Mouse (Mus musculus): Measurements from ENCODE around the gene Zfp668. TPM values are rescaled to one million over a fixed set of nuclear protein-coding genes. Genes with fewer than 3 reads are reported as not detected.

Gene Zfp668
- polyA plus RNA-seq, 1 experiment, result 15.3 TPM

- H3K9me3 ChIP-seq (replicated peaks; ENCODE audit: control insufficient read depth, insufficient read depth, low read length, poor library complexity, severe bottlenecking), result no peaks in the 10 kb centered on the region
- H3K27ac ChIP-seq (ENCODE audit: insufficient read depth, low read length), result no peak overlapping the region
- TF ChIP-seq EP300 (IDR thresholded peaks at IDR 0.05; ENCODE audit: insufficient read depth, low read depth, low read length), result no peak
- no peak for TF ChIP-seq POLR2A (IDR thresholded peaks at IDR 0.05; ENCODE audit: insufficient read depth, low read length)
- TF ChIP-seq CTCF (IDR thresholded peaks at IDR 0.05; ENCODE audit: low read depth, low read length), result no peak
- H3K27me3 ChIP-seq (ENCODE audit: control insufficient read depth, insufficient read depth, low read length, poor library complexity, severe bottlenecking), result no peaks in the 10 kb centered on the region
- H3K4me3 ChIP-seq (ENCODE audit: low read depth, low read length), result no peak overlapping the region
- no peaks in the 10 kb centered on the region for H3K4me1 ChIP-seq (ENCODE audit: control insufficient read depth, insufficient read depth, low read length)
- no peak overlapping the region for H3K9ac ChIP-seq (ENCODE audit: low read depth, poor library complexity, severe bottlenecking)
- no peaks in the 10 kb centered on the region for H3K36me3 ChIP-seq (ENCODE audit: control insufficient read depth, insufficient read depth, low read length, poor library complexity, severe bottlenecking)
These were observed 7.3 kb downstream of the Zfp668 start for GRCm38 (mm10) chr7:127869149-127869810.

GRCm38 (mm10) chr7:127867641-127868040 lies 9.0 kb downstream of the Zfp668 start:
- no peak overlapping the region for H3K27ac ChIP-seq (ENCODE audit: insufficient read depth, low read length)
- no peaks in the 10 kb centered on the region for H3K36me3 ChIP-seq (ENCODE audit: control insufficient read depth, insufficient read depth, low read length, poor library complexity, severe bottlenecking)
- H3K9ac ChIP-seq (ENCODE audit: low read depth, poor library complexity, severe bottlenecking), result 0 out of 2 replicates have a peak overlapping the region, but pooled peaks have one; percentile 1
- no peaks in the 10 kb centered on the region for H3K4me1 ChIP-seq (ENCODE audit: control insufficient read depth, insufficient read depth, low read length)
- TF ChIP-seq EP300 (IDR thresholded peaks at IDR 0.05; ENCODE audit: insufficient read depth, low read depth, low read length) (no peak), POLR2A (IDR thresholded peaks at IDR 0.05; ENCODE audit: insufficient read depth, low read length) (no peak), CTCF (IDR thresholded peaks at IDR 0.05; ENCODE audit: low read depth, low read length) (no peak)
- H3K27me3 ChIP-seq (ENCODE audit: control insufficient read depth, insufficient read depth, low read length, poor library complexity, severe bottlenecking), result no peaks in the 10 kb centered on the region
- H3K4me3 ChIP-seq (ENCODE audit: low read depth, low read length), result peak overlapping the region; percentile 18
- H3K9me3 ChIP-seq (replicated peaks; ENCODE audit: control insufficient read depth, insufficient read depth, low read length, poor library complexity, severe bottlenecking), result no peaks in the 10 kb centered on the region

- Histone ChIP-seq H3K4me3 (ENCODE audit: low read depth, low read length) (peak overlapping the region; percentile 21), H3K9ac (ENCODE audit: low read depth, poor library complexity, severe bottlenecking) (no peak overlapping the region), H3K27me3 (ENCODE audit: control insufficient read depth, insufficient read depth, low read length, poor library complexity, severe bottlenecking) (no peaks in the 10 kb centered on the region), H3K4me1 (ENCODE audit: control insufficient read depth, insufficient read depth, low read length) (no peaks in the 10 kb centered on the region), H3K27ac (ENCODE audit: insufficient read depth, low read length) (no peak overlapping the region), H3K9me3 (replicated peaks; ENCODE audit: control insufficient read depth, insufficient read depth, low read length, poor library complexity, severe bottlenecking) (no peaks in the 10 kb centered on the region), H3K36me3 (ENCODE audit: control insufficient read depth, insufficient read depth, low read length, poor library complexity, severe bottlenecking) (no peaks in the 10 kb centered on the region)
- no peak for TF ChIP-seq EP300 (IDR thresholded peaks at IDR 0.05; ENCODE audit: insufficient read depth, low read depth, low read length)
These were observed 10.2 kb downstream of the Zfp668 start for GRCm38 (mm10) chr7:127866434-127866833.

- Histone ChIP-seq H3K27ac (ENCODE audit: insufficient read depth, low read length) (no peak overlapping the region), H3K4me1 (ENCODE audit: control insufficient read depth, insufficient read depth, low read length) (no peaks in the 10 kb centered on the region), H3K9ac (ENCODE audit: low read depth, poor library complexity, severe bottlenecking) (no peak overlapping the region), H3K27me3 (ENCODE audit: control insufficient read depth, insufficient read depth, low read length, poor library complexity, severe bottlenecking) (no peaks in the 10 kb centered on the region), H3K4me3 (ENCODE audit: low read depth, low read length) (no peak overlapping the region), H3K36me3 (ENCODE audit: control insufficient read depth, insufficient read depth, low read length, poor library complexity, severe bottlenecking) (no peaks in the 10 kb centered on the region), H3K9me3 (replicated peaks; ENCODE audit: control insufficient read depth, insufficient read depth, low read length, poor library complexity, severe bottlenecking) (no peaks in the 10 kb centered on the region)
- TF ChIP-seq CTCF (IDR thresholded peaks at IDR 0.05; ENCODE audit: low read depth, low read length), result no peak
- TF ChIP-seq EP300 (IDR thresholded peaks at IDR 0.05; ENCODE audit: insufficient read depth, low read depth, low read length), result no peak
- TF ChIP-seq POLR2A (IDR thresholded peaks at IDR 0.05; ENCODE audit: insufficient read depth, low read length), result no peak
These were observed 18.4 kb downstream of the Zfp668 start for GRCm38 (mm10) chr7:127858258-127858657.

- TF ChIP-seq EP300 (IDR thresholded peaks at IDR 0.05; ENCODE audit: insufficient read depth, low read depth, low read length), result no peak
- no peak for TF ChIP-seq POLR2A (IDR thresholded peaks at IDR 0.05; ENCODE audit: insufficient read depth, low read length)
- TF ChIP-seq CTCF (IDR thresholded peaks at IDR 0.05; ENCODE audit: low read depth, low read length), result no peak
- Histone ChIP-seq H3K9me3 (replicated peaks; ENCODE audit: control insufficient read depth, insufficient read depth, low read length, poor library complexity, severe bottlenecking) (no peaks in the 10 kb centered on the region), H3K27ac (ENCODE audit: insufficient read depth, low read length) (peak overlapping the region; percentile 9), H3K9ac (ENCODE audit: low read depth, poor library complexity, severe bottlenecking) (no peak overlapping the region), H3K27me3 (ENCODE audit: control insufficient read depth, insufficient read depth, low read length, poor library complexity, severe bottlenecking) (no peaks in the 10 kb centered on the region), H3K36me3 (ENCODE audit: control insufficient read depth, insufficient read depth, low read length, poor library complexity, severe bottlenecking) (no peaks in the 10 kb centered on the region), H3K4me3 (ENCODE audit: low read depth, low read length) (no peak overlapping the region), H3K4me1 (ENCODE audit: control insufficient read depth, insufficient read depth, low read length) (no peaks in the 10 kb centered on the region)
These were observed 25.7 kb downstream of the Zfp668 start for GRCm38 (mm10) chr7:127850906-127851305.

GRCm38 (mm10) chr7:127849973-127850875 lies 26.4 kb downstream of the Zfp668 start:
- peak overlapping the region; percentile 9 for H3K27ac ChIP-seq (ENCODE audit: insufficient read depth, low read length)
- no peaks in the 10 kb centered on the region for H3K36me3 ChIP-seq (ENCODE audit: control insufficient read depth, insufficient read depth, low read length, poor library complexity, severe bottlenecking)
- no peaks in the 10 kb centered on the region for H3K27me3 ChIP-seq (ENCODE audit: control insufficient read depth, insufficient read depth, low read length, poor library complexity, severe bottlenecking)
- H3K4me1 ChIP-seq (ENCODE audit: control insufficient read depth, insufficient read depth, low read length), result no peaks in the 10 kb centered on the region
- H3K9ac ChIP-seq (ENCODE audit: low read depth, poor library complexity, severe bottlenecking), result no peak overlapping the region
- no peak for TF ChIP-seq POLR2A (IDR thresholded peaks at IDR 0.05; ENCODE audit: insufficient read depth, low read length)
- no peak for TF ChIP-seq CTCF (IDR thresholded peaks at IDR 0.05; ENCODE audit: low read depth, low read length)
- TF ChIP-seq EP300 (IDR thresholded peaks at IDR 0.05; ENCODE audit: insufficient read depth, low read depth, low read length), result no peak
- H3K4me3 ChIP-seq (ENCODE audit: low read depth, low read length), result no peak overlapping the region
- H3K9me3 ChIP-seq (replicated peaks; ENCODE audit: control insufficient read depth, insufficient read depth, low read length, poor library complexity, severe bottlenecking), result no peaks in the 10 kb centered on the region

Measured in ES-Bruce4 (cell line).